Mouse (Mus musculus) bone marrow, adult 2 months (tissue): ENCODE results near the gene Pomt1. TPM values are rescaled to one million over a fixed set of nuclear protein-coding genes. Genes with fewer than 3 reads are reported as not detected.

Experiments
- H3K27ac ChIP-seq: fragments of 200-500 bp; 2 replicates; pipeline ENCODE4 v1.5.1; 2012; ENCODE audit warnings: low read depth, mild to moderate bottlenecking, control low read depth, inconsistent platforms, low read length; ENCODE audit not compliant: control insufficient read depth, poor library complexity, insufficient read depth
- H3K4me1 ChIP-seq: fragments of 200-500 bp; 2 replicates; pipeline ENCODE4 v1.6.1; 2011; ENCODE audit warnings: low read length; ENCODE audit not compliant: control insufficient read depth, insufficient read depth
- H3K4me3 ChIP-seq: fragments of 200-500 bp; replicated peaks from 2 replicates; pipeline ENCODE3; 2011; ENCODE audit warnings: mild to moderate bottlenecking, low read depth, low read length, control low read depth; ENCODE audit not compliant: control insufficient read depth
- CTCF ChIP-seq: fragments of 200-500 bp; IDR thresholded peaks from 2 replicates; pipeline ENCODE4 v1.5.1; 2011; ENCODE audit warnings: low read length, control low read depth; ENCODE audit not compliant: control insufficient read depth, insufficient read depth
- POLR2A ChIP-seq: fragments of 200-500 bp; IDR thresholded peaks from 2 replicates; pipeline ENCODE4 v1.6.1; 2011; ENCODE audit warnings: low read depth, mild to moderate bottlenecking, control low read depth, low read length, borderline replicate concordance; ENCODE audit not compliant: control insufficient read depth
- WGBS: fragments of 180-500 bp; shearing (Covaris S2); methylation state at CpG from one replicate; pipeline ENCODE4 v1.1.7; 2018; 5-methylcytosine and 5-hydroxymethylcytosine counted together
- polyA plus RNA-seq: library from polyadenylated mRNA; stranded (reverse); fragments of >200 nt; gene quantifications from 2 replicates; pipeline ENCODE4 v1.2.4, GENCODE M21; 2011; ENCODE audit warnings: low replicate concordance; ENCODE audit not compliant: missing spikeins, insufficient read depth, insufficient read length

The Pomt1 gene
- polyA plus RNA-seq, 1 experiment, result 16.2 TPM

DNA sequence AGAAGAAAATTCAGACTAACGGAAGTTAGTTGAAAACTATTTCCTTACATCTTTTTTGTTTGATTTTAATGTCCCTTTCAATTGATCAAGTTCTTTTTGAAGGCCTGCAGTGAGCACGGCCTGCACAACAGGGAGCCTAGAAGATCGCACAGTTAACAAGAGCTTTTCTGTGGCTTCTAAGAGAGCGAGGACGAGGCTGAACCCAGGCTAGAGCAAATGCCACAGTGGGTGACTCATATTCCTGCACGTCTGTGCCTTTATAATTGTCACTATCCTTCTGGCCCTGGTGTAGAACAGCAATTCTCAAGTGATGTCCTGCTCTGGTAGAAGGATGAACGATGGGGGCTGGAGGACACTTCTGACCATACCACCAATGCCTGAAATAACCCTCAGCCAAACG is 18.7 kb upstream of the Pomt1 start:
- no peak for TF ChIP-seq POLR2A
- TF ChIP-seq CTCF, result no peak
- Histone ChIP-seq H3K27ac (no peak overlapping the region), H3K4me1 (peaks cover 2% of the 10 kb centered on the region; the same call in 1 of the 2 replicates), H3K4me3 (no peak overlapping the region)
- WGBS, result 86% methylated on average over 8 of the region's 8 CpGs

- H3K4me3 ChIP-seq, result no peak overlapping the region
- no peak for TF ChIP-seq CTCF
- TF ChIP-seq POLR2A, result no peak
- H3K4me1 ChIP-seq, result peaks cover 2% of the 10 kb centered on the region; the same call in 1 of the 2 replicates
- no peak overlapping the region for H3K27ac ChIP-seq
- WGBS, result 93% methylated on average over 5 of the region's 5 CpGs
Observed at GRCm38 (mm10) chr2:32218113-32218512, 18.3 kb upstream of the Pomt1 start.

DNA sequence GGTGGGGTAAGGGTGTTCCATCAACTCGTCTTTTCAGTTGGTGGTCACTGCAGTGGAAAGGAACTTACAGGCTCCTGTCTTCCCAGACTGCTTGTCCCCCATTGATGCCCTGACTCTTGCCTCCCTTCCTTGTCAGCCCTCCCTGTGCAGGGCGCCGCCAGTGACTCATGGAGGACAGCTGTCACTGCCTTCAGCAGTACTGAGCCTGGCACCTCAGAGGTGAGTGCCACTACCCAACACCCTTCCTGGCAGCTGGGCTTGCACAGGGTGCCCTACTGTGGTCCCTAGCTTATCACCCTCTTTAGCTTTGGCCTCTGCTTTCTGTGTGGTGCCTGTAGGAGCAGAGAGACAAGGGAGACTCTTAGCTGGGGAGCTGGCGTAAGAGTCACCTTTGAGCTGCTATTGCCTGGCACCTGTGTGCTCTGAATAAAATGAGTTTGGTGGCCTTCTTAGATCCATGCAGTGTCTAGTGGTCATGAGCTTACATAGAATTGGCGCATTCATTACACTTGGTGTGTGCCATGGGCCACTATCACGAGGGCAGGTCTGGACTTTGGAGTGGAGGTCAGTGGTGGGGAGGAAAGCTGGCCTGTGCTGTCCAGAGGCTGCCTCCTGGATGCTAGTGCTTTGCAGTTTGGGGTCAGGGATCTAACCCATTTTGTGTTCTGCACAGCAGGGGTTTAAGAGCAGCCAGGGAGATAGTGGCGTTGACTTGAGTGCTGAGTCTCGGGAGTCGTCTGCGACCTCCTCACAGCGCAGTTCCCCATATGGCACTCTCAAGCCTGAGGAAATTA is 17.7 kb upstream of the Pomt1 start:
- Histone ChIP-seq H3K27ac (no peak overlapping the region), H3K4me3 (no peak overlapping the region), H3K4me1 (peaks cover 2% of the 10 kb centered on the region; the same call in 1 of the 2 replicates)
- WGBS, result 92% methylated on average over 11 of the region's 11 CpGs
- TF ChIP-seq CTCF, result no peak
- no peak for TF ChIP-seq POLR2A

DNA sequence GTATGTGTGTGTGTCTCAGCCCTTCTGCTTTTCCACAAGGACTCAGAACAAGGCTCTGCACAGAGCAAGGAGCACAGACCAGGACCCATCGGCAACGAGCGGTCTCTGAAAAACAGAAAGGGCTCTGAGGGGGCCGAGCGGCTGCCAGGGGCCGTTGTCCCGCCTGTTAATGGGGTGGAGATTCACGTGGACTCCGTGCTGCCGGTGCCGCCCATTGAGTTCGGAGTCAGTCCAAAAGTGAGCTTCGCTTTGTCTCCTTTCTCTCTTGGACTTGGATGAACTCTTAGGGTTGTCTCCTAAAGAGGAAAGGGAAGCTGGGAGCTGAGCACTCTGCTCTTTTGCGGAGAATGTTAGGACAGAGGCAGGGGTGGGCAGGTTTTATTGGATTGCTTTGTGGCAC is 16.9 kb upstream of the Pomt1 start:
- peaks cover 2% of the 10 kb centered on the region; the same call in 1 of the 2 replicates for H3K4me1 ChIP-seq
- 92% methylated on average over 14 of the region's 14 CpGs for WGBS

DNA sequence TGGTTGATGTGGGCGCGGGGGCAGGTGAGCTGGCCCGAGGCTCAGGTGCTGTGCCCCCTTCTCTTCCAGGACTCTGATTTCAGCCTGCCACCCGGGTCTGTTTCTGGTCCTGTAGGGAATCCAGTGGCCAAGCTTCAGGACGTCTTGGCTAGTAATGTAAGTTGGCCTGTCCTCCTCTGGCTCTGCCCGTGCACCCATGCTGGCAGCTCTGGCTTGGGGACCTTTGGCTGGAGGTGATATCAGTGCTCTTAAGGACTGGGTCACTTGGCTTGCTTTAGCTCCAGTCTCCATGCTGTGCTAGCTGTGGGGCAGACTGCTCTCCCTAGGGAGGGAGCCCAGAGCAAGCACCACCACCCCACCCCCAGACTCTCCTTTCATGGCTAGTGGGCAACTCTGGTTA is 16.4 kb upstream of the Pomt1 start:
- peaks cover 2% of the 10 kb centered on the region; the same call in 1 of the 2 replicates for H3K4me1 ChIP-seq
- H3K27ac ChIP-seq, result no peak overlapping the region
- 89% methylated on average over 6 of the region's 6 CpGs for WGBS
- no peak overlapping the region for H3K4me3 ChIP-seq
- TF ChIP-seq CTCF (no peak), POLR2A (no peak)

More for the DNA sequence above, 16.9 kb upstream of the Pomt1 start:
- no peak for TF ChIP-seq CTCF
- TF ChIP-seq POLR2A, result no peak
- Histone ChIP-seq H3K4me3 (no peak overlapping the region), H3K27ac (no peak overlapping the region)

DNA sequence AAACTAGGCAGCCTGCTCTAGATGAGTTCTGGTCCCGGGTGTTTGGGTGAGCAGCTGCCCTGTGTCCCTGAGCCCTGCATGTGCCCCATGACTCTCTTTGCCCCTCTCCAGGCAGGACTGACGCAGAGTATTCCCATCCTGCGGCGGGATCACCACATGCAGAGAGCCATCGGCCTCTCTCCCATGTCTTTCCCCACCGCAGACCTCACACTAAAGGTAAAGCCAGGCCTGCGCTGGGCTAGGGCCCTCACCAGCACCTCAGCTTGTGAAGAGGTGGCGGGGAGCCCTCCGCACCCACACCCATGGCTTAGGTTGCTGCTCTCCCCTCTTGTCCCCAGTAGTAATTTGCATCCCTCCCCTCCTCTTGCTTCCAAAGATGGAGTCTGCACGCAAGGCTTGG is 15.4 kb upstream of the Pomt1 start:
- Histone ChIP-seq H3K27ac (no peak overlapping the region; the same call in 1 of the 2 replicates), H3K4me3 (no peak overlapping the region), H3K4me1 (peaks cover 2% of the 10 kb centered on the region; the same call in 1 of the 2 replicates)
- TF ChIP-seq POLR2A, result no peak
- 91% methylated on average over 10 of the region's 10 CpGs for WGBS

DNA sequence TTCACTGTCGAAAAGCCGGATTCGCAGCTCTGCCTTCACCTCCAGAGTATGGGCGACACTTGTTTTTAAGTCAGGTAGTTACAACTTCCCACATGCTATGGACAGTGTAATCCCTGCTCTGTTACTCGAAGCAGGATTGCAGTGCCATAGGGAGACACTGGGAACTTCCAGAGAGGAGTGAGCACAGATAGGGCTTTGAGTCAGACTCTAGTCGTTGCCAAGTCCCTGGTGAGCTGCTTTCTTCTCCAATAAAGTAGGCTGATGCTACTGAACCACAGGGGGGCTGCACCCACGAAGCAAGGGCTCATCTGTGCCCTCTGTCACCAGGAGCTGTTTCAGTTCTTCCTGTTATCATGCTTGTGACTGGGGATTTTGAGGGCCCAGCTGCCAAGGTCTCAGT is 14.8 kb upstream of the Pomt1 start:
- no peak overlapping the region; the same call in 1 of the 2 replicates for H3K27ac ChIP-seq
- H3K4me3 ChIP-seq, result no peak overlapping the region
- H3K4me1 ChIP-seq, result peaks cover 2% of the 10 kb centered on the region; the same call in 1 of the 2 replicates
- WGBS, result 85% methylated on average over 7 of the region's 7 CpGs
- TF ChIP-seq CTCF (no peak), POLR2A (no peak)

DNA sequence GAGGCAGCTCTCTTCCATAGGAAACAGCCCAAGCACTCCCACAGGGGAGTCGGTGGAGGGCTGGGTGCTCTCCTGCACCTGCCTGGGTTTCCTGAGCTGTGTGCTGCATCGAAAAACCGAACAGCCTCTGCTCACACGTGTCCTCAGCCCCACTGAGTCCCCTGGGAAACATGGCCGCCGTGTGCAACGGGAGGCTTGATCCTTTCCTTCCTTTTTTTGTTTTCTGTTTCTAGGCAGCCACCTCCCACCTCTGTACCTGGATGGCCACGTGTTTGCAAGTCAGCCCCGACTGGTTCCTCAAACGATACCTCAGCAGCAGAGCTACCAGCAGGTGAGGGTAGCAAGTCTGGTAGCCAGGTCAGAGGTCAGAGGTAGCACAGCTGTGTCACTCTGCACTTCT is 14.3 kb upstream of the Pomt1 start:
- 59% methylated on average over 10 of the region's 10 CpGs for WGBS
- Histone ChIP-seq H3K27ac (no peak overlapping the region; the same call in 1 of the 2 replicates), H3K4me3 (no peak overlapping the region), H3K4me1 (peaks cover 2% of the 10 kb centered on the region; the same call in 1 of the 2 replicates)
- no peak for TF ChIP-seq POLR2A
- TF ChIP-seq CTCF, result no peak

- no peak for TF ChIP-seq POLR2A
- TF ChIP-seq CTCF, result no peak
- no peak overlapping the region for H3K4me3 ChIP-seq
- WGBS, result 24% methylated on average over 7 of the region's 7 CpGs
- H3K4me1 ChIP-seq, result no peaks in the 10 kb centered on the region
- no peak overlapping the region for H3K27ac ChIP-seq
Observed at GRCm38 (mm10) chr2:32235433-32235832, 957 bp upstream of the Pomt1 start.
